Mouse (Mus musculus) G1E (cell line): ENCODE results near the gene Afg3l1.

ENCODE experiments used
- CTCF ChIP-seq: IDR thresholded peaks from 2 replicates; pipeline ENCODE4 v1.5.1; 2012; ENCODE audit warnings: low read depth, low read length, inconsistent platforms, mixed read lengths
- GATA1 ChIP-seq: IDR thresholded peaks from 2 replicates; pipeline ENCODE4 v1.6.1; 2012; ENCODE audit warnings: borderline replicate concordance, low read length, inconsistent platforms, mixed read lengths
- POLR2AphosphoS5 ChIP-seq: IDR thresholded peaks from 2 replicates; pipeline ENCODE4 v1.6.1; 2012; ENCODE audit warnings: low read depth, low read length, inconsistent platforms; ENCODE audit not compliant: insufficient replicate concordance

- no peak for TF ChIP-seq CTCF
- TF ChIP-seq GATA1 = no peak
- TF ChIP-seq POLR2AphosphoS5 = no peak
Measured at GRCm38 (mm10) chr8:123453951-123454350, 23.8 kb upstream of the Afg3l1 start.
